Mouse (Mus musculus): ENCODE data around the gene Shroom4.

Gene Shroom4

GRCm38 (mm10) chrX:6582646-6583045 lies 183.0 kb downstream of the Shroom4 start:
- TF ChIP-seq GATA4 (IDR thresholded peaks at IDR 0.05; ENCODE audit: insufficient replicate concordance, low read length): no peak

- no peak for TF ChIP-seq GATA4 (IDR thresholded peaks at IDR 0.05; ENCODE audit: insufficient replicate concordance, low read length)
Observed at GRCm38 (mm10) chrX:6594183-6594582, 194.5 kb downstream of the Shroom4 start.

- no peak for TF ChIP-seq GATA4 (IDR thresholded peaks at IDR 0.05; ENCODE audit: insufficient replicate concordance, low read length)
Observed at GRCm38 (mm10) chrX:6654024-6654423, 254.4 kb downstream of the Shroom4 start.

- no peak for TF ChIP-seq GATA4 (IDR thresholded peaks at IDR 0.05; ENCODE audit: insufficient replicate concordance, low read length)
Observed at GRCm38 (mm10) chrX:6658820-6659324, 259.2 kb downstream of the Shroom4 start.

Measured in liver, adult (tissue).